Mouse (Mus musculus) natural killer cell, adult 2 months (primary cell): ENCODE measurements around the gene Rag2.
A peak's percentile ranks its signal among the peaks of the same experiment; 100 is the strongest.

ENCODE experiments used
- DNase-seq, 2 experiments: peaks; one replicate each; pipeline ENCODE4 v3.0.0; 2022; ENCODE audit warnings: low spot score in 2 of 2

Gene Rag2

DNA sequence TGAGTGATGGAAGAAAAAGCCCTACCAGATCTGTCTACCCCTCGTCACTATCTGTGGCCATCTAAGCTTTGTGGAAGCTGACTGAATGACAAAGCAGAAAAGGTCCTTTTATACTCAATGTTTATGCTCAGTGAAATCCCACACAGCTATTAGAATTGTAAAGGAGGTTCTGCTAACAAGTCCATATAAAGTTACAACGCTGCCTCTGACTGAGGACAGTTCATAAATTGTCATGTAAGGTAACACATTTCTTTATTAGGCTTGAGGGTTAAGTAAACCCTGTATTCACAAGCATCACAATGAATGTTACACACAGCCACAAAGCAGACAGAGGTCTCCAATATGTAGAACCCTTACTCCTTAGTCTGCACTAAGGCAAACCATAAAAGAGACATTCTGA is 507 bp upstream of the Rag2 start:
- no peak for DNase-seq

DNA sequence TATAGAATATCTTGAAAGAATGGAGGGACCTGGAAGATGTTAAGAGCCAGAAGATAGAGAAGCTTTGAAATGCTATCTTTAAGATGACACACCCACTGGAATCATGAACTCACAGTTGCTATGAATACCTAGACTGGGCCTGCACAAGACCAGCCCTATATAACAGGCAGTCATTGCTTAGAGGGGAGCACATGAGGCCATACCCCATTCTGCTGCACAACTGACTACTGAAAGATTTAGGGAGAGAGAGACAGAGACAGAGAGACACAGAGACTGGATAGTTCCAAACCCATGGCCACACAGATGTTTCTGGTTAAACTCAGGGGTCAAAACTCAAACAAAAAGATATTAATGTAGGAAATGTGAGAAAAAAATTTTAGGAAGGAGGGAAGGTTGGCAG is 2.7 kb downstream of the Rag2 start:
- DNase-seq: no peak

DNA sequence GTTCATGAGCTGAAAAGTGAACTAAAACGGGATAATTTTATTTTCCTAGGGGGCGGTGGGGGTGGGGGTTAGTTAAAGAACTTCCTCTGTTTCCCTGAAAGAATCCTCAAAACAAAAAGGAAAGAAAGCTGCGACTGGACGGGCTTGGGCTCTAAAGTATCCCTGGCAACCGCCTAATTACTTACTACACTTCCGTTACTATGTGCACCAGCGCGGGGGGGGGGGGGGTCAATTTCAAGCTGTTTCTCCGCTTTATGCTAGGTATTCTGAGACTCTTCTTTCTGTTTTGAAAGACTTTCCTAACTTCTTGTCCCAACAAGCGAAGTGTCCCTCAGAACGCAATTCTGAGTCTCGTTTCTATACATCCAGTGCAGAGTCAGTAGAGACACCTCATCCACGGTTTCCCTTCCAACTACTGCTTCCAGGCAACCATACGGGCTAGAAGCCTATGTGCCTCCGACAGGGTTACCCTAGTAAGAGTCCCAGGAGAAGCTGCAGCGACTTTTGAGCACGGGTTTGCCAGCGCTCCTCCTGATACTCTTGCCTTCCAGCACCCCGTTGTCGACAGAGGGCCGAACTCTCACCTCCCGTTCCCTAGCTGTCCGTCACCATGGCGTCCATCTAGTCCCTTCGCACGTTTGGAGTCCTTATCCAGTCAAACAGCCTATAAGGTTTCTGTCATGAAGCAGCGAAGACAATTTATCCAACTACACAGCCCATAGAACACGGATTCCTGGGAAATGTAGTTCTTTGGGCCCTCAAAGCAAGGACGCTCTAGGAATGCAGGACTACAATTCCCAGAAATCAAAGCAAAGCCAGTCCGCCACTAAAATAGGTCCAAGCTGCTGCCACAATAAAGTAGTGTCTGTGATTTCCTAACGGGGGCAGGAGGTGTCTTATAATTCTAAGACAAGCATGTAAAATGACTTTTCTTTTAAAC is 4.0 kb downstream of the Rag2 start:
- peak; percentile 80 to 88 for DNase-seq

DNA sequence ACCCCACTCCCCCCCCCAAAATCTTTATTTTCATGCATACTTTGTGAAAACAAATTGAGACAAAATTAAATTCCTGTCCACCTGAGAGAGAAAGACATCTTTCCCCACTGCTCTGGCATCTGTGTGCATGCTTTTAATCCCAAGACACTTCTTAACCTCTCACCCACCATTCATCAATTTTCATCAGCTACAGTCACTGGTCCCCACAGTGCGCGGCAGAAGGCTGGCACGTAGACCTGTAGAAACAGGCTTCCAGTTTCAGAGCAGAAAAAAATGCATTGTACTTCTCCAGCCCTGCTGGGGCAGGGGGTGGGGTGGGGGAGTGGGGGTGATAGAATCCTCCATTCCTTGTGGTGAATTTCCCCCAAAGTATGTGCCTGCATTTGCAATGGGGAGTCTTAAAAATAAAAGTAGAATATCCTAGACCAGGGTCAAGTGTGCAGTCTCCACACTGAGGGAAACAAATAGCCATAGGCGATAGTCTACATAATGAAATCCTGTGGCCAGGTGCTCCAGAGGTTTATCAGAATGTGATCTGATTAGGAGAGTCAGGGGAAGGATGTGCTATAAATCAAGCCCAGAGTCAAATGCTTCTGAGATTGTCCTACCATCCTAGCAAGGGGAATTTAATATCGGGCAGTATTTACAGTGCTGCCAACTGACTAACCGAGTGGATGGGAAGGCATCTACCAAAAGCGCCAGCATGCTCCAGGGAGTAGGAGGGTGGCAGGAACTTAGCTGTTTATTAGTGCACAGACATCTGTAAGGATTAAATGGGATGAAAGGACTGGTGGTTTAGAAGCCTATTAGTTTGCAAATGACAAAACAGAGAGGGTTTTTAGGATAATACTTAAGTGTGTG is 14.7 kb downstream of the Rag2 start:
- DNase-seq: no peak

DNA sequence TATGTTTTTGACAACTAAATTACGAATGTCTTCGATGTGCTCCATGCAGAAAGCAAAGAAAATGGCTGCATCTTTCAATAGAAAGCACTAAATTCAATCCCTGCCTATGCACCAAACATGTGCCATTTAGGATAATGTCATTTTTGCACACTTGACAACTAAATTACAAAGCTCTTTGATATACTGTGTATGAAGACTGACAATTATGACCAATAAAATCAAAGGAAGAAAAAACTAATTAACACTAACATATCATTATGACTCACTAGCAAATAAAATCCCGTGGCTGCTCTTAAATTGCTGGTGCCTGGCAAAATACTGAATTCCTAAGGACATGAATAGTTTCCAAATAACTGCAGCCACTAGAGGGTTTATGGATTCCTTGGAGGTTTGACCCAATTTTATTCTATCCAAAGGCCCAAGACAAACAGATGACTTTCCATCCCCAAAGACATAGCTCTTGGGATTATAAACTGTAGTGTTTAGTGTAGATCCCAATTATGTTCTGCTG is 15.4 kb downstream of the Rag2 start:
- no peak for DNase-seq

GRCm38 (mm10) chr2:101645841-101646240 is 21.3 kb downstream of the Rag2 start:
- no peak for DNase-seq

DNA sequence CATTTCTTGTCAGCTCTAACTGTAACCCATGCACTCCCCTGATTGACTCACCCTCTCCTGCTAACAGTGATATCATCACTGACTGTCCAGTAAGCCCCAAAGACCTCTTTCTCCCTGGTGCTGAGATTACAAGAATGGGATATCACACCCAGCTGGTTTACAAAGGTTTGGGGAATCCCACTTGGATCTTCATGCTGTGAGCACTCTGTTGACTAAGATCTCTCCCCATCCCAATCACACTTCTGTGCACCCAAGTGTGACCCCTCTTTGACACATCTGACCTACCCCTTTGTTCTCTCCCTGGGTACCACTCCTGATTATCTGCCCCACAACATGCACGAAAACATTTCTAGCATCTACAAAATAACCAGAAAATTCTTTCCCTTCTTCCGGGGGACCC is 23.8 kb downstream of the Rag2 start:
- no peak for DNase-seq

DNA sequence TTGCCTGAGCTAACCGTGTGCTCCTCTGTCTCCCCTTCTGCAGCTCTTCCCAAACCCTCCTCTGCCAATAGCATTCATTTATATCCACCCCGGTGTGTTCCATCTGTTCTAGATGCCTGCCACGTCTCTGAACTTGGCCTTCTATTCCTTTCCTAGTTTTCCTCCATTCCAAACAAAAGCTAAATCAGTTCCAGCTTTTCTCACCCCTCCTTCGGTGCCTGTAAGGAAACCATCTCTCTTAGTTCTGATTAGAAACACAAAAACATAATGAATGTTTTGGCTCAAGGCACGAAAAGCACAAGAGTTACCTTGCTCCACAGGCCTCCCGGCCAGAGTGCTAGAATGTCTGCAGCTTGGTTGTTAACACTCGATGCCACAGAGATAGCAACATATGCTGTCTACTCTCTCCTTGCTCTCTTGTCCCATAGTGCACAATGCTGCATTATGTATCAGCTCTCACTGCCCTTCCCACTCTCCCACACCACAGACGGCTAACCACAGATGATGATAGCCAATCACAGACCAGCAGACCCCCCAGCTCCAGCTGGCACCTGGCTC is 24.7 kb downstream of the Rag2 start, which contains the start of the genes Rag1 and B230118H07Rik:
Rag1 (minus strand) TSS at position 388 of the 558 bp plus-strand sequence.
B230118H07Rik (minus strand) TSS at position 419 of the 558 bp plus-strand sequence.
- no peak for DNase-seq

- DNase-seq: no peak
These were observed 25.9 kb downstream of the Rag2 start for GRCm38 (mm10) chr2:101650446-101650845.

DNA sequence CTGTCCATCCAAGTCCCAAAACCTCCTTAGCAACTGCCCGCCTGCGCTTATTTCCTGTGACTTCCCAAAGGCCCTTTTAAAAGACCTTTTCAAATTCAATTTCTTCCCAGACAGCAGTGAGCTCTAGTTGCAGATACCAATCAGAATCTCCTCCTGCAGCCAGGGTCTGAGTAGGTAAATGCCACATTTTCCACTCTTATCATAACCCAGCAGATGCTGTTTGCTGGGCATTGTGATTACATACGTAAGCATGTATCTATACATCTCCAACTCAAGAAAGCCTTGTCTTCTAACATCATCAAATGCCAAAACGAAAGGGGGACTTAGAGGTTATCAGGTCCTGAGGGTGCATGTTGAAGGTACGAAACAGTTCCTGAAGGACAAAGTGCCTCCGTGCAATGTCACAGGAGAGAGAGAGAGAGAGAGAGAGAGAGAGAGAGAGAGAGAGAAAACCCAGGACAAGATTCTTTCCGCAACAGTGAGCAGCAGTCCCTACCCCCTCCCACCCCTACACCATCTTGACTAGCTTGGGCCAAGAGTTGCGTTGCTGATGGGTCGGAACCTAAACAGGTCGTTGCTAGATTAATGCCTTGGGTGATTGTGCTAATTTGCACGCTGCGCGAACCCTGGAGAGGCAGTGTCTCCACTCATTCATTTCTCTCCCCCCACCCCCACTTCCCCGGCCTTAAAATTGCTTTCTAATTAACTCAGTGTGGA is 27.8 kb downstream of the Rag2 start:
- no peak for DNase-seq

- peak; percentile 32 to 67 for DNase-seq
These were observed 28.5 kb downstream of the Rag2 start for GRCm38 (mm10) chr2:101652921-101653597.

- DNase-seq: no peak
These were observed 36.0 kb downstream of the Rag2 start for GRCm38 (mm10) chr2:101660536-101660935.

GRCm38 (mm10) chr2:101665058-101665702 is 40.7 kb downstream of the Rag2 start:
- DNase-seq: peak; percentile 45 to 57

DNA sequence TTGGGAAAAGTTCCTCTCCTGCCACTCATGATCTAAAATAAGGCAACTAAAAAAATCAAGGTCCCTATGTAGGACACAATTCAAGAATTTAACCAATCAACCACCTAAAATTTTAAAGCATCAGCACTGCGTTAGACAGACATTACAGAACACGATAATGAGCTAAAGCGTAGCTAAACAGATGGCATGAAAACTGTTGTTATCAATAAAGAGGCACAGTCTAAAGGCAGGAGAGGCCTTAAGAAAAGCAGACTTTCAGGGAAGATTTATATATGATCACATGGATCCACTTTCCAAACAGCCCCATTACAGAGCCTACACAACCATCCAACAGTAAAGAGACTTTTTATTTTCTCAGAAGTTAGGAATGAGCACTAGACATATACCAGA is 41.2 kb downstream of the Rag2 start:
- DNase-seq: no peak

GRCm38 (mm10) chr2:101668751-101669150 is 44.2 kb downstream of the Rag2 start:
- DNase-seq: no peak

DNA sequence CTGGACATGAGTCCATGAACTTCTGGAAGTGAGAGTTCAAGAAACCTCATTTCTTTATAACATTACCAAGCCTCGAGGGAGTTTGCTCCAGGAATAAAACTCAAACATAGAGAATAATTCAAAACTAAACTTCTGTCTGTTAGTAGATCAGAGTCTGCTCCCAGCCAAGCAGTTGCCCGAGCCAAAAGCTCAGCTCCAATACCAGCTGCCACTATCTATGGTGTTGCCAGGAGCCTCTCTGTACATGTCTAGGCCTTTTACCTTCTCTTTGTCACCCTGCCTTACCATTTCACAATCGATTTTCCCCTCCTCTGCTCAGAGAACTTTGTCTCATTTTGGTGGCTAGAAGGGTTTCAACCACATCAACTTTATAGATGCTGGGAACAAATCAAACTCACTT is 49.0 kb downstream of the Rag2 start:
- DNase-seq: no peak

DNA sequence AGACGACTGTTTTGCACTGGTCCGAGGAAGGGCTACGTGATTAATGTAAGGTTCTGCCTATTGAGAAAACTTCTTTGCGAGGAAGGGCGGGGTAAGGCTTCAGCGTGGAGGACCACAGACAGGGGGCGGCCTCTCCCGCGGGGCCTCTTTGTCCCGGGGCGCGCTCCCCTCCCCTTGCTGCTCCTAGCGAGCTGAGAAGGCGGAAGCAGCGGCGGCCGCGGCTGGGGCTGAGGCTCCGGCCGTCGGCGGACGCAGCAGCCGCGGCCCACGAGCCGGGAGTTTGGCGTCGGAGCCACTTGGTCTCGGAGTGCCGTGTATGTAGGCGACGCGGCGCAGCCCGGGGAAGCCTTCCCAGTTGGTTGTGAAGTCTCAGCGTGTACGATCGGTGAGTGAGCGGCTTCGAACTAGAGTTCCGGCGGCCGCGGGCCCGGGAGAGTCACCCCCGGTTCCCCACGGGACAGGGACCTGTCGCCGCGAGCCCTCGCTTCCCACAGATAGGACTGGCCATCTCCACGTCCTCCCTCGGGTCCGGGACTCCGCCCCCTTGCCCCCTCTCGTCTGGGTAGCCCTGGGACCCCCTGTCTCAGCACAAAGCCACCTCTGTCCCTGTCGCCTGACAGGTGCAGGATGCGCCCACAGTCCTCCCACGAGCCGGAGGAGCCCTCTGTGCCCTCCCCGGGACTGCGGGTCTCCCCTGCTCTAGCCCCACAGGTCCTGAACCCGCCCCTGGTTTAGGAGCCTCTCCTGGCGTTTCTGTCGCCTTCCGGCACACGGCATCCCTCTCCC is 53.9 kb downstream of the Rag2 start, which contains the start of gene Traf6:
Traf6 (plus strand) TSS at position 194 of the 786 bp plus-strand sequence.
- DNase-seq: peak; percentile 82 to 88

GRCm38 (mm10) chr2:101679164-101679784 is 54.8 kb downstream of the Rag2 start:
- peak; percentile 29 to 38 for DNase-seq
